18 mouse cellular contexts compared by ENCODE assay signal in the genomic region with DNA sequence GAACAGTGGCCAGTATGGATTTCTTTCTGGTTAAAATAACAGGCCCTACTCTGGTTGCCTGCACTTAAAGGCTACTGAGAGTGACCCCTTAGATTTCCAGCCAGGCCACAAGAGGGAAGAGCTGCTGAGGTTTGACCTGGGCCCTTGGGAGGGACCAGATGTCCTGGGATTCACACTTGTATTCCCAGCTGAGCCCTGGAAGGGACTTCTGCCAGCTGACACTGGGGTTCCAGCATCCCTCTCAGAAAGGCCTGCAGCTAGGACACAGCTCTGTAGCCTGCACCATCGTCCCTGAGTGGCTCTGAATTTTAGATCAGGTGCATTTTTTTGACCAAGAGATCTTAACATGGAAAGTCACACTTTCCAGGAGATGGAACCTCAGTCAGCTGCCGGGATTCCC.
"Had no signal": no experiment of that assay in that cellular context is flagged by ENCODE, and none has a peak within 500 bp of the region (broad histone marks: within the 10 kb centered on the region; RNA-seq: fewer than 3 reads in every experiment).

No protein-coding gene starts in this region.

- H3K9ac ChIP-seq: lung, embryonic 14.5 days; midbrain, embryonic 12.5 days; neural tube, embryonic 13.5 days; neural tube, embryonic 15.5 days had no signal

- H3K36me3 ChIP-seq: midbrain, embryonic 10.5 days; midbrain, embryonic 12.5 days; neural tube, embryonic 13.5 days; neural tube, embryonic 15.5 days had no signal

- H3K27ac ChIP-seq: midbrain, embryonic 10.5 days; midbrain, embryonic 12.5 days; neural tube, embryonic 13.5 days; neural tube, embryonic 15.5 days had no signal

- H3K27me3 ChIP-seq: midbrain, embryonic 12.5 days; neural tube, embryonic 13.5 days; neural tube, embryonic 15.5 days had no signal

- DNase-seq: lung, embryonic 14.5 days; lung, postnatal 10 days; lung, postnatal 4 days; midbrain, embryonic 14.5 days; retina, postnatal 1 day; right cerebral cortex, adult 18-20 months; right cerebral cortex, postnatal 25 days; right cerebral cortex, postnatal 4 days; spleen, adult 18-20 months; thymus, adult 18-20 months; thymus, postnatal 14 days; thymus, postnatal 36 days had no signal

- H3K4me3 ChIP-seq: midbrain, embryonic 10.5 days; midbrain, embryonic 12.5 days; myocyte; neural tube, embryonic 13.5 days; neural tube, embryonic 15.5 days had no signal

- H3K9me3 ChIP-seq: midbrain, embryonic 10.5 days; midbrain, embryonic 12.5 days; neural tube, embryonic 13.5 days; neural tube, embryonic 15.5 days had no signal

- H3K4me2 ChIP-seq: lung, embryonic 14.5 days; midbrain, embryonic 12.5 days; neural tube, embryonic 13.5 days; neural tube, embryonic 15.5 days had no signal

- ATAC-seq: midbrain, embryonic 16.5 days had no signal
